Mouse (Mus musculus) spleen, adult 18-20 months (tissue): ENCODE data around the gene Disp2.
A peak's percentile ranks its signal among the peaks of the same experiment; 100 is the strongest.

ENCODE experiments used
- DNase-seq, 2 experiments: peaks; one replicate each; pipeline ENCODE4 v3.0.0; 2022; ENCODE audit warnings: mixed read lengths in 2 of 2

The Disp2 gene

DNA sequence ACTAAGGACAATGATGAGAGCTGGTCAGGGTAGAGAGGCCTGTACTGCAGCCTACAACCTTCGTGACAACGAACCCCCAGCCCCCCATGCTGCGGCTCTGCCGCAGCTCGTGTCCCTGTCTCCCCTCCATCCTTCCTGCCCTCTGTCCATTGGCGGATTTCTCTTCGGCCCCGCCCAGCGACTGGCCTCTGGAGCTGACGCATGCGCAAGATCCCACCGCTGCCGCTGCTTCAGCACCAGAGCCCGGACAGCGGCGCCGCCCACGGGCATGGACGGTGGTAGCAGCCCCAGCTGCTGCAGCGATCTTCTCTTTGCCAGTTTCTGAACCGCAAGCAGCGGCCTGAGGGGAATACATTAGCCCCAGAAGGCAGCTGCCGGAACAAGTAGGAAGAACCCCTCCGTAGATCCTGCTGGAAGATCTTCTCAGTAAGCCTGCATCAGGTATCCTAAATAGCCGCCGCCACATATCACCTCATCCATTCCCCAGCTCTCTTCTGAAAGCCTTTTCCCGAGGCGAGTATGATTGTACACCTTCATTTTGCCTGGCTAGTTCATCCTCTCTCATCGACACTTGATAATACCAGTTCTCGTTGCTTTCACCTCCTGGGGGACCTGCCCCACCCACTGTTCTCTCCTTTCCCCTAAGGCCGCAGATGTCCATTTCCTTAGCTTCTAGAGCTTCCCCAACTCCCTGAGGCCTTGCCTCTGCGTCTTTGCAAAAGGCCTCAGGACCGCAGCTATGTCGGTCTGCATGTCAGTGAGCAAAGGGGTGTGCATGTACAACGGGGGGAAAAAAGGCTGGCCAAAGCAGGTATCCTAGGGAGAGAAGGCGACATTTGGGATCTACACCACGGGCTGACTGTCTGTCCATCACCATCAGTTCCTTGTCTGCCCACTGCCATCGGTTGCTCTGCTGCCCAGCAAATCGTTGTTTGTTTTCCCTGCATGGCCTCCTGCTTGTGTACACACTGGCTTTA is at the start of gene Disp2:
Disp2 (plus strand) TSS at position 216 of the 977 bp plus-strand sequence.
- DNase-seq: peak; percentile 69 to 82

DNA sequence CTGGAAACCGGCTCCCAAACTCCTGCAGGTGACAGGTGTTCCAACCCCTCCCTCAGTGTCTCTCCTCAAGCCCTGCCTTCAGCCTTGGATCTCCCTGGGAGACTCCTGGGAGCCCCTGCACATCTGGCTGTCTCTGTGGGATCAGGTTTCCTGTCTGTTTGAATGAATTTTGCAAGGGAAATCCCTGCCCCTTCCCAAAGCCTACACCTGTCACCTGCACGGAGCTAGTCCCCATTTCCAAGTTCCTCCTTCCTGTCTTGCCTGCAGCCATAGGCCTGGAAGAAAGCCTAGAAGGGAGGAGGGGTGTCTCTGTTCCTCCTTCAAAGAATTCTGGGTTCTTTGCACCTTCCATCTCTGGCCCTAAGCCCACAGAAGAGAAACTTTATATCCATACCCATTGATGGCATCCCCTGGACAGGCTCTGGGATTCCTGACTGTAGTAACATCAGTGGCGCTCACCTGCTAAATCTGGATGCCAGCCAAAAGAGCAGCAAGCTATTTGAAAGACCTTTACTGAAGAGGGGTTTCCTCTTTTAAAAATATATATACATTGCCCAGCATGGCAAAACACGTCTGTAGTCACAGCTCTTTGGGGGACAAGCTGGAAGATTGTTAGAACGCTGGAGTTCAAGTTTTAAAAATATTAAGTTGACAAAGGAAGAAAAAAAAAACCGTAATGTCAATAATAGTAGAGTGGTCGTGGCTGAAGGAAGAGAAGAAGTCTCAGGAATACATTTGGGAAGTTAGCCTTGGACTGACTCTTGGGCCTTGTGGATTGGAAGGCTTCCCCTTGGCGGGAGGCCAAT is 49.5 kb upstream of the Disp2 start:
- no peak for DNase-seq

DNA sequence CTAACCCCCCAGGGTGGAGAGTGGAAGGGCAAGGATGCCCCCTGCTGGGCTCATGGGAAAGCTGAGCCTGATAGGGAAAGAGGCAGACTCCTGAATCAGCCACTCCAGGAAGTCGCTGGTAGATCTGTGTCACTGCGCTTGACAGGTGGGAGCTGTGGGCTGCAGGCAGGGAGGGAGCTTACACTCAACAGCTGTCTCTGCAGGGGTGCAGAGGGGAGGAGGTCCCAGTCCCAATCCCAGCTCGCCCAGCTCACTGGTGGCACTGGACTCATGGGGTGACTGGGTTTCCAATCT is 49.0 kb upstream of the Disp2 start:
- DNase-seq: peak; percentile 57 to 75

DNA sequence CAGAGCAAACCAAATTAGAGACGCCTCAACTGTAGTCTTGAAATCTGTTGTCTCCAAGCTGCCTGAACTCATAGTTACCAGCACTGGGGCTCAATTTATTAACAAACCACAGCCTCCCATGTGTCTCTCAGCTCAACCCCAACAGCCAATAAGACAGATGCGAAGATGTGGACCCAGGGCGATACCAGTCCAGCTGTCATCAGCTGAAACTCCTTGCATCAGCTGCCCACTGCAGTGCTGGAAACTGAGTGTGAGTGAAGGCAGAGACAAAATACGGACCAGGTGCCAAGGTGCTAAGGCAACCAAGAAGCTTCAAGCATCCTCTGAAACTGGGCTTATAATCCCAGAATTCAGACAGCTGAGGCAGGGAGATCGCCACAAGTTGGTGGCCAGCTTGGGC is 47.5 kb upstream of the Disp2 start:
- DNase-seq: no peak

DNA sequence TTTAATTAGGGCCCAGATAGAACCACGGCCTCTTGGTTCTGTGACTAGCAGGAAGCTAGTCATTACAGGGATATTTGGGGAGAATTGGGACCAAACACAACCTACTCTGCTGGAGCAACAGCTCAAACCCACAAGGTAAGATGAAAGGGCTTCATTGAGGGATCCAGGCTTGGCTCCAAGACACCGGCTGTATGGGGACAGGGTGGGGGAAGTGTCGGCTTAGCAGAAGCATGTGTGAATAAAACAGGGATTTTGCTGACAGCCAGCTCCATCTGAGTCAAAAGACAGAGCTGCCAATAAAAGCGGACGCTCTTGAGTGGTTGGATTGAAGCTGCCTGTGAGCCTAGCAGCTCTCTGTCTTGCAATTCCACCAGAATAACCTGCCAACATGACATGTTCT is 46.2 kb upstream of the Disp2 start:
- DNase-seq: no peak

DNA sequence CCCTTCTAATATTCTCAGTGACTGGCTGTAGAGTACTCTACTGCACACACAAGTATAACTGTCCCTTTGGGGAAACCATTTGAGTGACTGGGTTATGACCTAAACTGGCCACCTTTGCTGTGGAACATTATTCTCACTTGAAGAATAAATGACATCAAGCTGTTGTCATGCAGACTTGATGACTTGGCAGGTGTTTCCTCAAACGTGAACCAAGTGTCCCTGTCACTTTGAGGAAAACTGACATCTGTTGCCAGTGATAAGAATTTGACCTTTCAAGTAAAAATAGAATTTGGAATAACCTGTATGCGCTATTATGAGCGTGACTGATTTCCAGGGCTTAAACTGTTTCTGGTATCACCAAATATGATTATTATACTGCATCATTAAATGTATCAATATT is 39.2 kb upstream of the Disp2 start:
- DNase-seq: no peak

DNA sequence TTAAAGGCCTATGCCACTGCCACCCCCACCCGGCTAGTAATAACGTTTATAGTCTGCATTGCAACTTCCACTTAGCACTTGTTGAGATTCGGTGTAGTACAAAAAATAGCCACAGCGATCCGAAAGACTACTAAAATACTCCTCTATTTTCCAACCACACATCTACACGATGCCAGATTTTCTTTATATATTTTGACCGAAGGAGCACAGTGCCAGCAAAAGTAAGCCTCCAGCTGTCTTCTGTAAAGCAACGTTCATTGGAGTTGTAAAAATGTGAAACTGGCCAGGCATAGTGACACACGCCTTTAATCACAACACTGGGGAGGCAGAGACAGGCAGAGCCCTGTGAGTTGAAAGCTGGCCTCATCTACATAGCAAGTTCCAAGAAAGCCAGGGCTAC is 38.3 kb upstream of the Disp2 start:
- DNase-seq: no peak

DNA sequence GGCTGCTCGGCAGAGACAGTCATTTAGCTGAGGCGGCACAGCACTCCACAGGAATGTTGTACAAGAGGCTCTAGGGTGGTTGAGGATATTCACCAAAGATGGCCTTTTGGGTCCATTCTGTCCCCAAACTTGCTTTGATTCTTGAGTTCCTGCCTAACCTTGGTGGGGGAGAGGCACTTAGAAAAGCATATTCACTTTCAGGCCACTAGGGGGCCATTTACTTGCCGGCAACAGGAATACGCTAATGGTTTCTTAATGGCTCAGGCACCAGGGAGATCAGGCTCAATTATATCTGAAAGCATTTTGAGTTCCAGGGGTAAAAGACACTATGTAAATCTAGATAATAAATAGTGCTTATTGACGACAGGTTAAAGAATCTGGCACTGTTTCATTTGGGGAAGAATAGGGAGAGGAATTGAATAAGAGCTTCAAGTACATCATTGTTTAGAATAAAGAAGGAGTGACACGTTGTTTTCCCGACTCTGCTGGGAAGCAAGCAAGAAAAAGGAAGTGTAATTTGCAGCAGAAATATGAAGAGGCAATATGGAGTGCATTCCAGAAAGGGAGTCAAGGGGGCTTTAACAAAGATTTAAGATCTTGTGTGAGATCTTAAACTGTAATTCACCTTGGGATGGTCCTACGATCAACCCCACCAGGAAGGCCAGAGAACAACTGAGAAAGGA is 36.1 kb upstream of the Disp2 start:
- no peak for DNase-seq

DNA sequence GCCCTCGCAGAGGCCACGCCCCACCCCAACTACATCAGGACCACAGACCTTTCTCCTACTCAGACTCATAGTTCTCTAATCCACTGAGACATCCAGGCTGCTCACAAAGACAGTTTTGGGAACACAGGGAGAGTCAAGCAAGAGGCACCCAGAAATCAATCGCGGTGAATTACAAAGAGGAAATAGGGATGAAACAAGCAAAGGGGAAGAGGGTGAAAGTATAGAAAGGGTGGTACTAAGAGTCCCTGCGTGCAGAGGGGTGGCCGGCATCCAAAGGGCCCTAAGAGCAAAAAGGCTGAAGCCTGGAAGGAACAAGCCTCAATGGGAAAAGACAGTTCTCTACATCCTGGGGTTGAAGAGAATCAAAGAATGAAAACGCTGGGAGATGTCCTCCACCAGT is 34.9 kb upstream of the Disp2 start:
- DNase-seq: no peak

DNA sequence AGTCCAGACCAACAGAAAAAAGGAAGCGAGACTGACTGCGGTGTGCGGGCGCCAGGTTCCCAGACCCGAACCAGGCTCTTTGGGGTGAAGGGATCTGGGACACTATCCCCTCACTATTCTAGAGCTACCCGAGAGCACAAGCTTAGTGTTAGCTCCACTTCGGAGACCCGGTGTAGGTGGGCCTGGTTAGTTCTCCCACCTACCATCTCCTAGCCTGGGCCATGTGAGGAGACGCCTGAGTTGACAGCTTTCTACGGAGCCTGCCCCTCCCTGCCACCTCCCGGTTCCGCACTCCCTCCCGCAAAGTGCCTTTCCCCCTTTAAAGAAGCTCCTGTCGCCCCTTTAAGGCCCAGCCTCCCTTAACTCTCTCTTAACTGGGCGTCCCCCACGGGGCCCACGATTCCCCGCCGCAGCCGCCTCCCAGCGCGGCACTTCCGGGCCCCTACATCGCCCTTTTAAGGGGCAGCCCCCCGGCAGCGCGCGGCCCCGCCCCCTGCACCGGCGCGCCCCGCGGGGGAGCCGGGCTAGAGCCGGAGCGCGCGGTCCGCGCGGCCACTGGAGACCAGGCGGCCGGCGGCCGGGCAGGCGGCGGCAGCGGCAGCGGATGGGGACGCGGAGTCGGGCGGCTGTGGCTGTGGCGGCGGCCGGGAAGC is 34.2 kb upstream of the Disp2 start, which contains the start of gene Inafm2:
Inafm2 (plus strand) TSS at position 527 of the 653 bp plus-strand sequence.
- DNase-seq: peak; percentile 88 to 91

DNA sequence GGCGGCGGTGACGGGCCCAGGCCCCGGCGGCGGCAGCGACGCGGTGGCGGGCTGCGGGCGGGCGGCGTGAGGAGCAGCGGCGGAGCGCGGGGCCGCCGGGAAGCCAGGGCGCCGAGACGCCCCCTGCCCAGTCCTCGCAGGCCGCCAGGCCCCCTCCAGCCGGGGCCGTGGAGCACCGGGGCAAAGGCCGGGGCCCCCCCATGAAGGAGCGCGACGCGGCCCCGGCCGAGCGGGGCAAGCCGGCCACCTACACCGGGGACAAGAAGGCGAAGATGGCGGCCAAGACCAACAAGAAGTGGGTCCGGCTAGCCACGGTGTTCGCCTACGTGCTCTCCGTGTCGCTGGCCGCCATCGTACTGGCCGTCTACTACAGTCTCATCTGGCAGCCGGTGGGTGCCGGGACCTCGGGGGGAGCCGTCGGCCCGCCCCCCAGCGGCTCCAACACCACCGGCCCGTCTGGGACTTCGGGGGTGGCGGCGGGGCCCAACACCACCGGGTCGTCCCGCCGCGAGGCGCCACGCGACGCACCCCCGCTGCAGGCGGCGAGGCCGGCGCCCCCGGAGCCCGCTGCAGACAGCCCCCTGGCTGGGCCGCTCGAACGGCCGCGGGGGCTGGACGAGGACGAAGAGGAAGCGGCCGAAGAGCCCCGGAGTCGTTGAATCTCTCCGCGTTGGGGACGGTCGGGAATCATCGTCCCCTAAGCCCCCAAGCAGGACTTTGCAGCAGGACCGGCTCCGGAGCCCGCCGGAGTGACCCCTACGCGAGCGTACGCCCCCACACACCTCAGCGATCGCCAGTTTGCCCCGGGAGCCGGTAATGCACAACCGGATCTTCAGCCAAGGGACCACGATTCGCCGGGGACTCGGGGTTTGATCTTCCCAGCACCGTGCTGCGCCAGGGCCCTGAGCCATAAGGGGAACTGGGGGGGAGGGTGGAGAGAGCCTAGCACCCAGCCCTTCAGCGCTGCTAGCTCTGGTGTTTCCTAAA is 33.3 kb upstream of the Disp2 start:
- peak; percentile 27 to 48 for DNase-seq

DNA sequence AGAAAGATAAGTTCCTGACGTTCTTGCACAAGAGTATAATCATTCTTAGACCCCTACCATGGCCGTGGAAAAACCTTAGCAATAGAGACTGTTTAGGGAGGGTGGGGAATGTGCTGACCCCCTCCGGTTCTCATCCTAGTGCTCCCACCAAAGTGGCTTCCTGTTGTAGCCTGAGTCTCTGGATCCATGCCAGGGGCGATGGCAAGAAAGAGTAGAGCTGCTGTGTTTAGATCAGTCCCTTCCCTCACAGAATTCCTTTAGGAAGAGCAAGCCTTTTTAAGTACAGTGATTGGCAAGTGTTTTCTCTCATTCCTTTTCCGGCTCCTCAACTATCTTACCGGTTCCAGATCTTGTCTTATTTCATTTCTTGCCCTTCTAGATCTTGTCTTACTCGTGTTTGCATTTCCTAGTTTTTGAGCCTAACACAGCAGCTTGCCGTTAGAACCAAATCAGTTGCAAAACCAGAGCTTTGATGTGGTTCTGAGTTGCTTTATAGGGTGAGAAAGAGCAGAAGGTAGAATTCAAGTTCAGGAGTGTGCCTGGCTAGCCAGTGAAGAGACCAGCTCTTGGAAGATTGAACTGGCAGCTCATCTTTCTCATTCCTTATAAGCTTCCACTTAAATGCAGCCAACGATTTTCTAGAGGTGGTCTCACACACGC is 32.1 kb upstream of the Disp2 start:
- no peak for DNase-seq

DNA sequence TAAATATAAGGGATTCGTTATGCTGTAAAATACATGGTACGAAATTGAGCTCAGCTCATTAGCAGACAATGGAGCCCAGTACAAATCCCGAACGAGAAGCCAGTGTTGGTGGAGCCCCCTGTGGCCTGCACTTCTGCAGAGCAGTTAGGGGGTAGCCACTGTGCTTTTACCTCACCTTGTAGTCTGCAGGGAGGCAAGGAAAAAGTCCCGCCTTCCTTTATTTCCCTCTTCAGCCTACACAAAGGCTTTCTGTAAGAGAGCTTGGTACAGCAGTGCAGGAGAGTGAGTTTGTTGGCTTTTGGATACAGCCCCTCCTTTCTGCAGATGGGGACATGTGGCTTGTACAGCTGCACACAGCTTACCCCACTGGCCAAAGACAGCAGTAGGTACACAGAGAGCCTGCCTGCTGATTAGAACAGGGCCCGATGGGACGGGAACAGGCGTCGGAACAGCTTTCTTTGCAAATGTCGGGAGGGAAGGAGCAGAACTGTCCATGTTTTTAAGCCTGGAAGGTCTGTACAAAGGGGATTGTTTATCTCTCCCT is 30.1 kb upstream of the Disp2 start:
- DNase-seq: no peak

DNA sequence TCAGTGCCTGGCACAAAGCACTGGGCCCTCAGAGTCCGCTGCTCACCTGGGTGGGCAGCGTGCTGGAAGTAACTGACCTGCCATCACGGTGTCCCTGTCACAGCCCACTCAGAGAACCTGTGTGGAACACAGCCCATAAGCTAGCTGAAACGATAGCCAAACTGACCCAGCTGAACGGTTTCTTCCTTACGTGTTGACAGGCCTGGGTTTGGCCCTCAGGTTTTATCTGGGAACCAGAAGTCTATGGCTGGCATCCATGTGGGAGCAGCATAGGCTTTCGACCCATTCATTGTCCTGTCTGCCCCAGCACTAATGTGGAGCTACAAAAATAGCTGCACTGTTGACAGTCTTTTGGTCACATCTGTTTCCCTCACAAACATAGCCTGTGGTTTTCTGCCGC is 29.0 kb upstream of the Disp2 start:
- no peak for DNase-seq

DNA sequence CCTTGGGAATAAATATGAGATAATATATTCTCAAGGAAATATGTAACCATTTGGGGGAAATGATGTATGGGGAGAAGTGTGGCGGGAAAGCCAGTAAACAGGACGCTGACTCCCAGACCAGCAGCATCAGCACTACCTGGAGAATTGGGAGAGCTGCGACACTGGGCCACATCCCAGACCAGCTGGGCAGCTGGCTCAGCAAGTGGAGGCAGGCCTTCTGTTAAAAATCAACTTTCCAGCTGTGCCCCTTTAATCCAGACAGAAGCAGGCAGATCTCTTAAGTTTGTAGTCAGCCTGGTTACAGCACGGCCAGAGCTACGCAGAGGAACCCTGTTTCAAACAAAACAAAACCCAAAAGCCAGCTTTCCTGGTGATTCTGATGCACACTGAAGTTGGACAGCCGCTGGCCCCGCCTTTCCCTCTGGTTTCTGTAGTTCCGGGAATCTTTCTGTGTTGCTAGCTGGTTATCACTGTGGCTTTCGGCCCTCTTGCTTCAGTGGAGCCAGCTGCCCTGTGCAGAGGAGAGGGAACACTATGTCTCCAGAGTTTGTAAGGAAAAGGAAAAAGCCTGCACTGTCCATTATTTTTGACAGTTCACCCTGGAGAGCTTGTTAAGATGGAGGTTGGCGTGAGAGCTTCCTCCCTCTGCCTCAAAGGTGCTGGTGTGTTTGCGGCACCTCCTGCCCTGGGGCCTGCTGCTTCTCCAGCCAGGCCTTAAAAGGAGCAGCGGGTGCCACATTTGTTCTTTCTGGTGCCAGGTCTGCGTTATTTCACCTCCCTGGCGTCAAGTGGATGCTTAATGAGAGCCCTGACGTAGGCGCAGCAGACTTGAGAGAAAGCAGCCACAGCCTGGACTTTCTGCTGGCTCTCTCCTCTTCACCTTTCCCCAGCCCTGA is 27.4 kb upstream of the Disp2 start:
- DNase-seq: no peak

DNA sequence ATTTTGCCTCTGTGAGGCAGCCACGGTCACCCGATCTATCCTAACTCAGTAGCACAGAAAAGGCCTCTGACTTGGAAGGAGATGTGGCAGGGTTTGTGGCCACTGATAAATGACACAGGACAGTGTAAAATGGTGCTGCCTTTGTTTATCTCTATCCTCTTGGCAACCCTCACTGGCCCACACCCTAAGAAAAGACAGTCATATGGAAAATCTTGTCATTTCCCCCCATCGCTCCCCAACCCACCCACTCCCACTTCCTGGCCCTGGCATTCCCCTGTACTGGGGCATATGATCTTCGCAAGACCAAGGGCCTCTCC is 26.8 kb upstream of the Disp2 start:
- no peak for DNase-seq

DNA sequence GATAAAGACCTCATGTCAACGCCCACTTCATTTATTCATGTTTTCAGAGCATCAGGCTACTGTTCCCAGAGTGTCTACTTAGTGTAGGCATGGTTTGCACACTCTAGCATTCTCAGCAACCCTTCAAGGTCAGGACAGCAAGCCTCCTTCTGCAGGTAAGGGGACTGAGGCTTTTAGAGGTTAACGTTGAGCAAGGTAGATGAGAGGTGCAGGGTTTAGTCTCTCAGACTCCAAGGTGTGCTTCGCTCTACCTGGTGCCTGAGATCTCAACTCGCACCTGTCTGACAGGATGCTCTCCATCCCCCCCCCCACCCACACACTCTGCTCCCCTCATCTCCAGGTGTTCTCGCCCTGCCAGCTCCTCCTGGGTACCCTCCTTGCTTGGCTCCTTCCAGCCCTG is 25.4 kb upstream of the Disp2 start:
- no peak for DNase-seq

DNA sequence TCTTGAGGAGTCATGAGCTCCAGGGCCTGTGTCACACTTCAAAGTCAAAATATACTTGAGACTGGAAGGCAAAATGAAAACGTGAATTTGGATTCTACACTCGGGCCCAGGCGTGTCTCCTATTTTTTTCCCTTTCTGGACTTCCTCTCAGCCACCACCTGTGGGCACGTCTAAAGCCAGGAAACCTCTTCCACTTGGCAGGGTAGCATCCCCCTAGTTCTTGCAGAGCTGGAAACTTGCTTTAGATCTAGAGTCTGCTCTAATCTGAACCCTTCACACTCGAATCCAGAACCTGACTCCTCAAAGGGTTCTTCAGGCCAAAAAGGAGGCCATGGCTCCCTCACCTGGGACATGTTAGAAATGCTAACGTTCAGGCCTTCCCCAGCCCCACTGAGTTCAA is 24.1 kb upstream of the Disp2 start:
- no peak for DNase-seq

DNA sequence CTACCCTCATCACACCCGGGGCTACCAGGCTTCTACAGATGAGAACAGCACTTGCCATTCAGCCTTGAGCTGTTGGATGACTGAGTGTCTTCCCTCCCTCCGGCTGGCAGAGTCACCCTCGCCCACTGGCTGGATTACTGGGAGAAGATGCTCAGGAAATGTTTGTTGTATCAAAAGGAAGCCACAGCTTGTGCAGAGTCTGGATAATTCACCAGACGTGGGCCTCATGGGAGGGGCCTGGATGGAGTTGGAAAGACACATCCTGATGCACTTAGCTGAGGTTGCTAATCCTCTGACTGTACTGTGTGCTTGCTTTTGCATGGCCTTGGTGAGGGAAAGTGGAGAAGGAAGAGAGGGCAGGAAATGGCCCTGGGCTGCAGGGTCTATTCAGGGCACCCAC is 23.4 kb upstream of the Disp2 start:
- no peak for DNase-seq

DNA sequence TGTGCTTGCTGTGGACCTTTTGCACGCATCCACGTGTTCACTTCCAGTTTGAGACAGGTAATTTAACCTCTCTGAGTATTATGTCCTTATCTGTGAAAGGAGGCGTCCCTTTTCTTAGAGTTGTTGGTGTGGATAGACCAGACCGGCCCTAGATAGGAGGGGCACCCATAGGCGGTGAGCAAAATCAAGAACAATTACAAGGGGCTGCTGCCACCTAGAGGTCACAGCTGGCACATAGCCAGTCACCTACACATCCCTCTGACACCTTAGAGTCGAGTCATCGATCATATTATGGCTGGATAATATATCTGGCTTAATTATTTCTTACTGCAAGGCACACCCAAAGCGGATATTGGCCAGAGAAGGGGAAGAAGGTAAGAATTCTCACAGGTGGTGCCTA is 19.7 kb upstream of the Disp2 start:
- peak; percentile 62 to 78 for DNase-seq
